In the genomic region with DNA sequence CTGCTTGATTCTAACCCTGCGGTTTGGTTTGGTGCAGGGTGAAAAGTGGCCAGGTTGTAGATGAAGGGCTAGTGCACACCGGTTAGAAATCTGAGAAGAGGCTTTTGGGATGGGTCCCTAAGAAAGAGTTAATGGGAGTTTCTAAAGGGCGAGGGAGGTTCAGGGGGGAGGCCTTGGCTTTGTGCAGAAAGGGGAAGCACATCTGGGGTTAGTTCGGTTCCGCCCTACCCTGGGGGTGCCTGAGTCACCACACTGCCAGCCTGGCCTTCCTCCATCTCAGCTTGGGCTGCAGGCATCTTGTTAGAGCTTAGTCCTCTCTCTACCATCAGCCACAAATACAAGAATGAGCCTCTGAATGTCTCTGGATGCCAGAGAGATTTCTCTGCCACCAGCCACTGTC, we compare ENCODE assay signal across 9 mouse cellular contexts. TPM values are rescaled to one million over a fixed set of nuclear protein-coding genes. Genes with fewer than 3 reads are reported as not detected.
DNase-seq lines count a peak whose midpoint lies in the region; ATAC-seq and TF ChIP-seq lines count a peak whose summit lies in the region.
"Had no signal": no experiment of that assay in that cellular context is flagged by ENCODE, and none has a peak within 500 bp of the region (broad histone marks: within the 10 kb centered on the region; RNA-seq: fewer than 3 reads in every experiment).

No protein-coding gene starts in this region.

- peaks cover 51% of the 10 kb centered on the region for H3K4me1 ChIP-seq in hindbrain, embryonic 13.5 days (replicated peaks)
- H3K4me1 ChIP-seq in hindbrain, embryonic 11.5 days (replicated peaks; ENCODE audit: control insufficient read depth, insufficient read depth, low read length): peaks cover 6% of the 10 kb centered on the region; the same call in 1 of the 2 replicates
- H3K4me1 ChIP-seq in ES-Bruce4 (ENCODE audit: control insufficient read depth, insufficient read depth, low read length): peaks cover 3% of the 10 kb centered on the region

- no peak for ATAC-seq in hindbrain, embryonic 13.5 days (ENCODE audit: low FRiP score)
- no peak for ATAC-seq in hindbrain, embryonic 11.5 days (ENCODE audit: low FRiP score)

- no peak for DNase-seq in hindbrain, embryonic 11.5 days (ENCODE audit: low spot score)
- peak; percentile 55 for DNase-seq in c-Kit-positive CD71-negative TER-119-negative erythroid progenitor cells, embryonic 14.5 days (ENCODE audit: low read depth)
- DNase-seq in monocyte, adult 2 months (ENCODE audit: low read depth in 1 of 2, low spot score in 2 of 2): peak; percentile 80 to 83
- no peak for DNase-seq in thymus, postnatal 25 days
- DNase-seq in layer of hippocampus, adult 2 months (ENCODE audit: low spot score in 2 of 2): no peak
- no peak for DNase-seq in neural tube, embryonic 10.5 days (ENCODE audit: extremely low spot score, low spot score)

- H3K4me3 ChIP-seq in hindbrain, embryonic 13.5 days: no peak overlapping the region
- no peak overlapping the region for H3K4me3 ChIP-seq in hindbrain, embryonic 11.5 days (ENCODE audit: low read depth, low read length)
- no peak overlapping the region for H3K4me3 ChIP-seq in ES-Bruce4 (ENCODE audit: low read depth, low read length)
- H3K4me3 ChIP-seq in layer of hippocampus, adult 2 months: no peak overlapping the region
- H3K4me3 ChIP-seq: hindbrain, embryonic 10.5 days had no signal

- no peak overlapping the region for H3K4me2 ChIP-seq in hindbrain, embryonic 13.5 days
- no peak overlapping the region for H3K4me2 ChIP-seq in hindbrain, embryonic 11.5 days (replicated peaks; ENCODE audit: low read depth, low read length)

- no peak for TF ChIP-seq EP300 in ES-Bruce4 (IDR thresholded peaks at IDR 0.05; ENCODE audit: insufficient read depth, low read depth, low read length)

- peak overlapping the region; percentile 9; the same call in 1 of the 2 replicates for H3K27ac ChIP-seq in hindbrain, embryonic 13.5 days
- H3K27ac ChIP-seq in hindbrain, embryonic 11.5 days (ENCODE audit: low read depth, low read length): no peak overlapping the region
- H3K27ac ChIP-seq in ES-Bruce4 (ENCODE audit: insufficient read depth, low read length): peak overlapping the region; percentile 55
- H3K27ac ChIP-seq in layer of hippocampus, adult 2 months: no peak overlapping the region; the same call in 1 of the 2 replicates
- H3K27ac ChIP-seq: hindbrain, embryonic 10.5 days had no signal

- no peak for TF ChIP-seq CTCF in ES-Bruce4 (IDR thresholded peaks at IDR 0.05; ENCODE audit: low read depth, low read length)
- TF ChIP-seq CTCF in layer of hippocampus, adult 2 months (conservative IDR thresholded peaks at IDR 0.05): no peak

- no peaks in the 10 kb centered on the region for H3K9me3 ChIP-seq in hindbrain, embryonic 13.5 days
- no peaks in the 10 kb centered on the region for H3K9me3 ChIP-seq in hindbrain, embryonic 11.5 days (ENCODE audit: control insufficient read depth, low read length)
- H3K9me3 ChIP-seq in ES-Bruce4 (replicated peaks; ENCODE audit: control insufficient read depth, insufficient read depth, low read length, poor library complexity, severe bottlenecking): no peaks in the 10 kb centered on the region
- H3K9me3 ChIP-seq: hindbrain, embryonic 10.5 days had no signal

- no peak for TF ChIP-seq POLR2A in ES-Bruce4 (IDR thresholded peaks at IDR 0.05; ENCODE audit: insufficient read depth, low read length)

- H3K27me3 ChIP-seq in hindbrain, embryonic 13.5 days: no peaks in the 10 kb centered on the region
- no peaks in the 10 kb centered on the region for H3K27me3 ChIP-seq in hindbrain, embryonic 11.5 days (ENCODE audit: control insufficient read depth, insufficient read depth, low read length)
- no peaks in the 10 kb centered on the region for H3K27me3 ChIP-seq in ES-Bruce4 (ENCODE audit: control insufficient read depth, insufficient read depth, low read length, poor library complexity, severe bottlenecking)

- H3K9ac ChIP-seq in hindbrain, embryonic 13.5 days: no peak overlapping the region
- H3K9ac ChIP-seq in hindbrain, embryonic 11.5 days (ENCODE audit: low read depth, low read length): no peak overlapping the region
- no peak overlapping the region for H3K9ac ChIP-seq in ES-Bruce4 (ENCODE audit: low read depth, poor library complexity, severe bottlenecking)

- peaks cover 57% of the 10 kb centered on the region for H3K36me3 ChIP-seq in hindbrain, embryonic 13.5 days
- H3K36me3 ChIP-seq in hindbrain, embryonic 11.5 days (ENCODE audit: control insufficient read depth, insufficient read depth, low read length): peaks cover 11% of the 10 kb centered on the region
- H3K36me3 ChIP-seq in ES-Bruce4 (ENCODE audit: control insufficient read depth, insufficient read depth, low read length, poor library complexity, severe bottlenecking): peaks cover 40% of the 10 kb centered on the region

- 52% methylated on average over 5 of the region's 5 CpGs for WGBS in hindbrain, embryonic 13.5 days
- WGBS in hindbrain, embryonic 11.5 days: 53% methylated on average over 5 of the region's 5 CpGs

RNA-seq across cellular contexts. Expression of gene Ahnak, which starts 8.3 kb away (rescaled TPM):
- polyA plus RNA-seq in hindbrain, embryonic 13.5 days (2015; fragmentation: Nextera tagmentation; extraction: Ambion mirVana): 5.7 and 6.4 TPM in 2 replicates
- polyA plus RNA-seq in hindbrain, embryonic 11.5 days (2014; fragmentation: Nextera tagmentation; extraction: Ambion mirVana): 6.0 and 14.1 TPM in 2 replicates
- polyA plus RNA-seq in ES-Bruce4 (2011; ENCODE audit: insufficient read depth, insufficient read length, low read depth, missing spikeins): 162 and 163 TPM in 2 replicates
- total RNA-seq in layer of hippocampus, adult 2 months (2021): 10 to 100 TPM; 19.4 to 21.9 TPM

RNA-seq across cellular contexts. Expression of gene Eef1g, which starts 13.9 kb away (rescaled TPM):
- polyA plus RNA-seq in hindbrain, embryonic 13.5 days (2015; fragmentation: Nextera tagmentation; extraction: Ambion mirVana): 344 and 348 TPM in 2 replicates
- 462 and 475 TPM in 2 replicates for polyA plus RNA-seq in hindbrain, embryonic 11.5 days (2014; fragmentation: Nextera tagmentation; extraction: Ambion mirVana)
- 1,175 and 1,274 TPM in 2 replicates for polyA plus RNA-seq in ES-Bruce4 (2011; ENCODE audit: insufficient read depth, insufficient read length, low read depth, missing spikeins)
- total RNA-seq in layer of hippocampus, adult 2 months (2021): 100 to 1,000 TPM; 238 to 242 TPM

RNA-seq across cellular contexts. Expression of gene Tut1, which starts 27.1 kb away (rescaled TPM):
- polyA plus RNA-seq in hindbrain, embryonic 13.5 days (2015; fragmentation: Nextera tagmentation; extraction: Ambion mirVana): 29.4 and 31.1 TPM in 2 replicates
- 23.7 and 27.8 TPM in 2 replicates for polyA plus RNA-seq in hindbrain, embryonic 11.5 days (2014; fragmentation: Nextera tagmentation; extraction: Ambion mirVana)
- polyA plus RNA-seq in ES-Bruce4 (2011; ENCODE audit: insufficient read depth, insufficient read length, low read depth, missing spikeins): 26.4 and 30.1 TPM in 2 replicates
- total RNA-seq in layer of hippocampus, adult 2 months (2021): 10 to 100 TPM; 20.7 to 20.8 TPM

RNA-seq across cellular contexts. Expression of gene Mta2, which starts 39.1 kb away (rescaled TPM):
- polyA plus RNA-seq in hindbrain, embryonic 13.5 days (2015; fragmentation: Nextera tagmentation; extraction: Ambion mirVana): 133 and 137 TPM in 2 replicates
- polyA plus RNA-seq in hindbrain, embryonic 11.5 days (2014; fragmentation: Nextera tagmentation; extraction: Ambion mirVana): 45.6 and 52.3 TPM in 2 replicates
- polyA plus RNA-seq in ES-Bruce4 (2011; ENCODE audit: insufficient read depth, insufficient read length, low read depth, missing spikeins): 106 and 108 TPM in 2 replicates
- total RNA-seq in layer of hippocampus, adult 2 months (2021): 10 to 100 TPM; 58.0 to 68.7 TPM

RNA-seq across cellular contexts. Expression of gene Eml3, which starts 51.4 kb away (rescaled TPM):
- polyA plus RNA-seq in hindbrain, embryonic 13.5 days (2015; fragmentation: Nextera tagmentation; extraction: Ambion mirVana): 9.4 and 11.3 TPM in 2 replicates
- polyA plus RNA-seq in hindbrain, embryonic 11.5 days (2014; fragmentation: Nextera tagmentation; extraction: Ambion mirVana): 6.5 and 7.8 TPM in 2 replicates
- 19.2 and 20.4 TPM in 2 replicates for polyA plus RNA-seq in ES-Bruce4 (2011; ENCODE audit: insufficient read depth, insufficient read length, low read depth, missing spikeins)
- 10 to 100 TPM; 11.5 to 11.7 TPM for total RNA-seq in layer of hippocampus, adult 2 months (2021)

Comparison
In these comparisons a context has a peak if more than half of its experiments do, and no peak if none do; other contexts are left out.
1. H3K27ac ChIP-seq: peak in hindbrain, embryonic 13.5 days (single experiment) and ES-Bruce4 (single experiment); none in hindbrain, embryonic 11.5 days (single experiment) and layer of hippocampus, adult 2 months (single experiment).
2. DNase-seq: peak in c-Kit-positive CD71-negative TER-119-negative erythroid progenitor cells, embryonic 14.5 days (single experiment) and monocyte, adult 2 months (2 of 2); none in hindbrain, embryonic 11.5 days (single experiment), thymus, postnatal 25 days (single experiment), layer of hippocampus, adult 2 months (0 of 2) and neural tube, embryonic 10.5 days (single experiment).
3. RNA of gene Ahnak, which starts 8.3 kb away (polyA plus RNA-seq): 162 to 163 TPM in ES-Bruce4; 6.0 to 14.1 TPM in hindbrain, embryonic 11.5 days and 5.7 to 6.4 TPM in hindbrain, embryonic 13.5 days; every median in the first group is over 10 times any median in the second.